Mouse (Mus musculus): ENCODE data around the gene Eif3g.

- TF ChIP-seq CTCF (IDR thresholded peaks at IDR 0.05; ENCODE audit: low read depth, low read length) (no peak), GATA1 (IDR thresholded peaks at IDR 0.05; ENCODE audit: borderline replicate concordance, low read length) (no peak), POLR2AphosphoS5 (IDR thresholded peaks at IDR 0.05; ENCODE audit: insufficient replicate concordance, low read depth, low read length) (no peak)
Observed at GRCm38 (mm10) chr9:20944697-20945370, 46.4 kb upstream of the Eif3g start.

Data from G1E (cell line).